Mouse (Mus musculus) forebrain, embryonic 13.5 days (tissue): Measurements from ENCODE around the gene Slc10a1. TPM values are rescaled to one million over a fixed set of nuclear protein-coding genes. Genes with fewer than 3 reads are reported as not detected.
"Not testable (repeated sequence)": the region's sequence is repeated elsewhere in the genome, so short reads cannot be mapped to it uniquely, and the experiment has no call there.

Source experiments
- ATAC-seq: fragments of 200-750 bp; cut with Nextera tagmentation; 2 replicates; pipeline ENCODE4 v1.8.0; 2017
- H3K27ac ChIP-seq: fragments of 300-500 bp; sonication (generic); 2 replicates; pipeline ENCODE4 v1.5.1; 2015; ENCODE audit warnings: inconsistent platforms, mild to moderate bottlenecking, moderate library complexity
- H3K27me3 ChIP-seq: fragments of 300-500 bp; sonication (generic); 2 replicates; pipeline ENCODE4 v1.6.1; 2015; ENCODE audit warnings: mild to moderate bottlenecking, inconsistent platforms
- H3K36me3 ChIP-seq: fragments of 300-500 bp; sonication (generic); 2 replicates; pipeline ENCODE4 v1.6.1; 2015; ENCODE audit warnings: mild to moderate bottlenecking, inconsistent platforms; ENCODE audit not compliant: poor library complexity, severe bottlenecking
- H3K4me1 ChIP-seq: fragments of 300-500 bp; sonication (generic); 2 replicates; pipeline ENCODE4 v1.6.1; 2015; ENCODE audit warnings: inconsistent platforms
- H3K4me2 ChIP-seq: fragments of 300-500 bp; sonication (generic); 2 replicates; pipeline ENCODE4 v1.6.1; 2015; ENCODE audit warnings: inconsistent platforms, mild to moderate bottlenecking, moderate library complexity
- H3K4me3 ChIP-seq: fragments of 300-500 bp; sonication (generic); 2 replicates; pipeline ENCODE4 v1.5.1; 2015; ENCODE audit warnings: mild to moderate bottlenecking, inconsistent platforms
- H3K9ac ChIP-seq: fragments of 300-500 bp; sonication (generic); 2 replicates; pipeline ENCODE4 v1.6.1; 2015; ENCODE audit warnings: mild to moderate bottlenecking, inconsistent platforms
- H3K9me3 ChIP-seq: fragments of 300-500 bp; sonication (generic); replicated peaks from 2 replicates; pipeline ENCODE4 v1.6.1; 2016; ENCODE audit warnings: inconsistent platforms
- WGBS: fragments of 180-500 bp; shearing (Covaris S2); methylation state at CpG from one replicate; pipeline ENCODE4 v1.1.7; 2015; 5-methylcytosine and 5-hydroxymethylcytosine counted together
- polyA plus RNA-seq: library from polyadenylated mRNA; unstranded; fragments of >200 nt; fragmentation: Nextera tagmentation; extraction: Ambion mirVana; gene quantifications from 2 replicates; pipeline ENCODE4 v1.2.1, GENCODE M21; 2015

Gene Slc10a1
- polyA plus RNA-seq, 1 experiment from 2014 or later: 0.54 TPM

- Histone ChIP-seq H3K4me1 (no peaks in the 10 kb centered on the region), H3K9ac (no peak overlapping the region), H3K27me3 (no peaks in the 10 kb centered on the region), H3K4me2 (no peak overlapping the region), H3K36me3 (peaks cover 67% of the 10 kb centered on the region), H3K9me3 (no peaks in the 10 kb centered on the region), H3K27ac (no peak overlapping the region), H3K4me3 (no peak overlapping the region)
- 90% methylated on average over 4 of the region's 4 CpGs for WGBS
- no peak for ATAC-seq
Measured at GRCm38 (mm10) chr12:80957961-80958360, 10.5 kb downstream of the Slc10a1 start.

- H3K4me2 ChIP-seq: no peak overlapping the region
- no peaks in the 10 kb centered on the region for H3K27me3 ChIP-seq
- 95% methylated on average over 3 of the region's 3 CpGs for WGBS
- peaks cover 9% of the 10 kb centered on the region; the same call in 1 of the 2 replicates for H3K4me1 ChIP-seq
- H3K9ac ChIP-seq: no peak overlapping the region
- no peak for ATAC-seq
- no peak overlapping the region for H3K27ac ChIP-seq
- no peak overlapping the region for H3K4me3 ChIP-seq
- no peaks in the 10 kb centered on the region for H3K9me3 ChIP-seq
- H3K36me3 ChIP-seq: peaks cover 82% of the 10 kb centered on the region
Measured at GRCm38 (mm10) chr12:80956039-80956438, 12.5 kb downstream of the Slc10a1 start.

GRCm38 (mm10) chr12:80952526-80952925 is 16.0 kb downstream of the Slc10a1 start:
- WGBS: 96% methylated on average over 1 of the region's 1 CpGs
- H3K4me1 ChIP-seq: peaks cover 10% of the 10 kb centered on the region; the same call in 1 of the 2 replicates
- no peak overlapping the region for H3K4me3 ChIP-seq
- no peak overlapping the region for H3K27ac ChIP-seq
- no peak for ATAC-seq
- H3K9me3 ChIP-seq: no peaks in the 10 kb centered on the region
- peaks cover 86% of the 10 kb centered on the region for H3K36me3 ChIP-seq
- no peak overlapping the region for H3K9ac ChIP-seq
- H3K4me2 ChIP-seq: no peak overlapping the region
- no peaks in the 10 kb centered on the region for H3K27me3 ChIP-seq

GRCm38 (mm10) chr12:80951640-80952219 is 16.8 kb downstream of the Slc10a1 start:
- no peaks in the 10 kb centered on the region for H3K9me3 ChIP-seq
- H3K4me3 ChIP-seq: no peak overlapping the region
- WGBS: 90% methylated on average over 3 of the region's 3 CpGs
- no peak for ATAC-seq
- H3K4me1 ChIP-seq: peaks cover 15% of the 10 kb centered on the region
- H3K36me3 ChIP-seq: peaks cover 86% of the 10 kb centered on the region
- no peak overlapping the region for H3K27ac ChIP-seq
- no peak overlapping the region for H3K4me2 ChIP-seq
- H3K27me3 ChIP-seq: no peaks in the 10 kb centered on the region
- H3K9ac ChIP-seq: no peak overlapping the region

GRCm38 (mm10) chr12:80949603-80950002 is 18.9 kb downstream of the Slc10a1 start:
- H3K4me3 ChIP-seq, H3K27me3 ChIP-seq, H3K27ac ChIP-seq, H3K9ac ChIP-seq, H3K9me3 ChIP-seq, H3K4me2 ChIP-seq, ATAC-seq: not testable (repeated sequence)
- Histone ChIP-seq H3K36me3 (peaks cover 69% of the 10 kb centered on the region), H3K4me1 (peaks cover 19% of the 10 kb centered on the region)
- WGBS: 94% methylated on average over 16 of the region's 16 CpGs

- peaks cover 55% of the 10 kb centered on the region for H3K36me3 ChIP-seq
- no peaks in the 10 kb centered on the region for H3K9me3 ChIP-seq
- no peak overlapping the region for H3K4me3 ChIP-seq
- no peak overlapping the region for H3K4me2 ChIP-seq
- no peaks in the 10 kb centered on the region for H3K27me3 ChIP-seq
- H3K27ac ChIP-seq: no peak overlapping the region
- 93% methylated on average over 18 of the region's 18 CpGs for WGBS
- peaks cover 19% of the 10 kb centered on the region for H3K4me1 ChIP-seq
- no peak overlapping the region for H3K9ac ChIP-seq
- no peak for ATAC-seq
Measured at GRCm38 (mm10) chr12:80948202-80948601, 20.3 kb downstream of the Slc10a1 start.

- Histone ChIP-seq H3K9me3 (no peaks in the 10 kb centered on the region), H3K27me3 (no peaks in the 10 kb centered on the region), H3K4me1 (peaks cover 10% of the 10 kb centered on the region), H3K9ac (peak overlapping the region; percentile 91), H3K36me3 (peaks cover 34% of the 10 kb centered on the region), H3K4me2 (peak overlapping the region; percentile 76), H3K4me3 (peak overlapping the region; percentile 95), H3K27ac (peak overlapping the region; percentile 93)
- WGBS: under 1% methylated on average over 43 of the region's 47 CpGs
- peak; percentile 99 for ATAC-seq
Measured at GRCm38 (mm10) chr12:80945996-80946355, 22.5 kb downstream of the Slc10a1 start.

GRCm38 (mm10) chr12:80945334-80945995 is 23.0 kb downstream of the Slc10a1 start, which contains the start of gene Srsf5:
Gene Srsf5, plus strand, starts transcription at chr12:80945504.
- Histone ChIP-seq H3K9ac (peak within 1 kb of the TSS; percentile 91), H3K27ac (peak within 1 kb of the TSS; percentile 93), H3K27me3 (no peaks in the 10 kb centered on the region), H3K36me3 (peaks cover 29% of the 10 kb centered on the region), H3K4me3 (peak within 1 kb of the TSS; percentile 95), H3K9me3 (no peaks in the 10 kb centered on the region), H3K4me2 (peak within 1 kb of the TSS; percentile 76), H3K4me1 (peaks cover 10% of the 10 kb centered on the region)
- under 1% methylated on average over 43 of the region's 57 CpGs for WGBS
- ATAC-seq: peak; percentile 91

- under 1% methylated on average over 9 of the region's 9 CpGs for WGBS
- peak; percentile 45 for ATAC-seq
- not testable (repeated sequence) for H3K27me3 ChIP-seq, H3K9me3 ChIP-seq, H3K4me1 ChIP-seq, H3K27ac ChIP-seq
- H3K36me3 ChIP-seq: peaks cover 28% of the 10 kb centered on the region
- H3K4me2 ChIP-seq: peak overlapping the region; percentile 52
- H3K9ac ChIP-seq: peak overlapping the region; percentile 58
- H3K4me3 ChIP-seq: peak overlapping the region; percentile 95
Measured at GRCm38 (mm10) chr12:80944963-80945333, 23.6 kb downstream of the Slc10a1 start.

GRCm38 (mm10) chr12:80944204-80944603 is 24.3 kb downstream of the Slc10a1 start:
- Histone ChIP-seq H3K4me1 (peaks cover 10% of the 10 kb centered on the region), H3K9ac (no peak overlapping the region), H3K27ac (no peak overlapping the region), H3K4me2 (no peak overlapping the region), H3K27me3 (no peaks in the 10 kb centered on the region), H3K9me3 (no peaks in the 10 kb centered on the region), H3K36me3 (peaks cover 23% of the 10 kb centered on the region), H3K4me3 (no peak overlapping the region)
- ATAC-seq: no peak
- 94% methylated on average over 4 of the region's 4 CpGs for WGBS

- WGBS: 90% methylated on average over 3 of the region's 3 CpGs
Measured at GRCm38 (mm10) chr12:80943395-80943794, 25.1 kb downstream of the Slc10a1 start.

GRCm38 (mm10) chr12:80941886-80942285 is 26.6 kb downstream of the Slc10a1 start:
- no peak for ATAC-seq
- Histone ChIP-seq H3K4me2 (no peak overlapping the region), H3K4me1 (peaks cover 6% of the 10 kb centered on the region), H3K4me3 (no peak overlapping the region), H3K9me3 (no peaks in the 10 kb centered on the region), H3K27me3 (no peaks in the 10 kb centered on the region), H3K27ac (no peak overlapping the region), H3K36me3 (peaks cover 4% of the 10 kb centered on the region), H3K9ac (no peak overlapping the region)
- WGBS: 94% methylated on average over 3 of the region's 3 CpGs

More at GRCm38 (mm10) chr12:80943395-80943794, 25.1 kb downstream of the Slc10a1 start:
- Histone ChIP-seq H3K9me3 (no peaks in the 10 kb centered on the region), H3K4me1 (peaks cover 10% of the 10 kb centered on the region), H3K4me3 (no peak overlapping the region), H3K36me3 (peaks cover 17% of the 10 kb centered on the region), H3K27me3 (no peaks in the 10 kb centered on the region), H3K27ac (no peak overlapping the region), H3K4me2 (no peak overlapping the region), H3K9ac (no peak overlapping the region)
- ATAC-seq: no peak
